Mouse (Mus musculus) cerebellum, adult 9-10 months (tissue): ENCODE results near the gene Tmem232.
A peak's percentile ranks its signal among the peaks of the same experiment; 100 is the strongest.
"Not testable (repeated sequence)": the region's sequence is repeated elsewhere in the genome, so short reads cannot be mapped to it uniquely, and the experiment has no call there.

Source experiments
- DNase-seq: peaks from one replicate; pipeline ENCODE4 v3.0.0; 2022

The Tmem232 gene

GRCm38 (mm10) chr17:65527529-65527928 is 13.1 kb downstream of the Tmem232 start:
- no peak for DNase-seq

- DNase-seq = no peak
Measured at GRCm38 (mm10) chr17:65513517-65513916, 27.1 kb downstream of the Tmem232 start.

- DNase-seq = no peak
Measured at GRCm38 (mm10) chr17:65484654-65485053, 55.9 kb downstream of the Tmem232 start.

- no peak for DNase-seq
Measured at GRCm38 (mm10) chr17:65476747-65477146, 63.8 kb downstream of the Tmem232 start.

GRCm38 (mm10) chr17:65450818-65451217 is 89.8 kb downstream of the Tmem232 start:
- DNase-seq = no peak

GRCm38 (mm10) chr17:65437906-65438305 is 102.7 kb downstream of the Tmem232 start:
- DNase-seq = not testable (repeated sequence)

- DNase-seq = no peak
Measured at GRCm38 (mm10) chr17:65419124-65419523, 121.5 kb downstream of the Tmem232 start.

- no peak for DNase-seq
Measured at GRCm38 (mm10) chr17:65405309-65405708, 135.3 kb downstream of the Tmem232 start.

- no peak for DNase-seq
Measured at GRCm38 (mm10) chr17:65400914-65401313, 139.7 kb downstream of the Tmem232 start.

GRCm38 (mm10) chr17:65384411-65384962 is 156.1 kb downstream of the Tmem232 start:
- no peak for DNase-seq

- no peak for DNase-seq
Measured at GRCm38 (mm10) chr17:65370034-65370780, 170.4 kb downstream of the Tmem232 start.

GRCm38 (mm10) chr17:65365535-65366254 is 174.9 kb downstream of the Tmem232 start:
- no peak for DNase-seq

GRCm38 (mm10) chr17:65351836-65352235 is 188.7 kb downstream of the Tmem232 start:
- no peak for DNase-seq

- DNase-seq = no peak
Measured at GRCm38 (mm10) chr17:65340016-65340415, 200.6 kb downstream of the Tmem232 start.

- no peak for DNase-seq
Measured at GRCm38 (mm10) chr17:65330759-65331158, 209.8 kb downstream of the Tmem232 start.

- peak; percentile 41 for DNase-seq
Measured at GRCm38 (mm10) chr17:65325249-65325648, 215.3 kb downstream of the Tmem232 start.

- no peak for DNase-seq
Measured at GRCm38 (mm10) chr17:65320623-65321022, 220.0 kb downstream of the Tmem232 start.

- DNase-seq = no peak
Measured at GRCm38 (mm10) chr17:65299946-65300345, 240.6 kb downstream of the Tmem232 start.

- DNase-seq = no peak
Measured at GRCm38 (mm10) chr17:65297831-65298230, 242.8 kb downstream of the Tmem232 start.

- no peak for DNase-seq
Measured at GRCm38 (mm10) chr17:65252160-65252559, 288.4 kb downstream of the Tmem232 start.

GRCm38 (mm10) chr17:65250261-65250660 is 290.3 kb downstream of the Tmem232 start:
- no peak for DNase-seq

- DNase-seq = no peak
Measured at GRCm38 (mm10) chr17:65243716-65244115, 296.9 kb downstream of the Tmem232 start.

- DNase-seq = no peak
Measured at GRCm38 (mm10) chr17:65225347-65225916, 315.1 kb downstream of the Tmem232 start.

GRCm38 (mm10) chr17:65221687-65222086 is 318.9 kb downstream of the Tmem232 start:
- not testable (repeated sequence) for DNase-seq
